Mouse (Mus musculus) induced T-regulatory cell, adult 2 months (primary cell): ENCODE results near the gene Mgat5.

Experiments
- DNase-seq: peaks from one replicate; pipeline ENCODE4 v3.0.0-alpha.2; 2012; ENCODE audit warnings: low read depth

Gene Mgat5

DNA sequence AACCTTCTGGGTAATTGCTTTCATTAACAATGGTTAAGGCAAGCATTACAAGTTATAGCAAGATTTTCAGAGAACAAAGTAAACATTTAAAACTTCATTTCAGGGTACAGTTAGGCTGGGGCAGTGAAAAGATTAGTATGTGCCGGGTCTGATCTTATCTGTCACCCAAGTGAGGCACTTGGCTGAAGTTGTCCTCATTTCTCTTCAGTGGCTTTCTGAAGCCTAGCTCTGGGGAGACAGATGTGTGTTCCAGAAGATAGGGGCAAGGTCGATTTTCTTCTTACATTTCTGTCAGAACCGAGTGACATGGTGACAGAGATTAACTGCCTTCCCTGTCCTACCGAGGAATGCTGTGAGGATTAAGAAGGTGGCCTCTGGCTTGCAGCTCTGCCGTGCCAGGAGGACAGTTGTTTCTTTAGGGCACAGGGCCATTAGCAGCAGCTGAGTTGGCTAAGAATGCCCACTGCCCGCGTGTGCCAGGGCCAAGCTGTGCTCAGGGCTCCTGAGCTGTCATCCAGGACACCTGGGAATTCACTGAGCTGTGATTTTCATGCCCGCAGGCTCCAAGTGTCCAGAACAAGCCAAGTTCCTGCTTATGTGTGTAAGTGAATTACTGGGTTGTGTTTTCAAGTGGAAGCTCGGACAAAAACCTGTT, 134.1 kb downstream of the Mgat5 start:
- DNase-seq = no peak

DNA sequence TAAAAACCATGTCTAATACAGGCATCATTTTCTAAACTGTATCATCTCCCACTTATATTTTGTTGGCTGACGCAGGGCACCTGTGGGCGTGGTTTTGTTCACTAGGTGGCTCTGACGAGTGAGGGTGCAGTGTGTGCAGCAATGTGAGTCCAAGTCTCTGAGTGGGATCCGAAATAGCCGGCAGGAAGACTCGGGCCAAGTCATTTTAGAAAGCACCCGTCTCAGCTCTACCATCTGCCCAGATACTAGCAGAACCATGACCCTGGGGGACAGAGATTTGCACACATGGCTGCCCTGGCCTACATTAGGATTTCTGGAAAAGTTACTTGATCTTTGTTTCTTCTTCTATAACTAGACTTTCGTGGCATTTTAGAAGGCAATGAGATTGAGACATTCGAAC, 135.5 kb downstream of the Mgat5 start:
- DNase-seq = no peak

DNA sequence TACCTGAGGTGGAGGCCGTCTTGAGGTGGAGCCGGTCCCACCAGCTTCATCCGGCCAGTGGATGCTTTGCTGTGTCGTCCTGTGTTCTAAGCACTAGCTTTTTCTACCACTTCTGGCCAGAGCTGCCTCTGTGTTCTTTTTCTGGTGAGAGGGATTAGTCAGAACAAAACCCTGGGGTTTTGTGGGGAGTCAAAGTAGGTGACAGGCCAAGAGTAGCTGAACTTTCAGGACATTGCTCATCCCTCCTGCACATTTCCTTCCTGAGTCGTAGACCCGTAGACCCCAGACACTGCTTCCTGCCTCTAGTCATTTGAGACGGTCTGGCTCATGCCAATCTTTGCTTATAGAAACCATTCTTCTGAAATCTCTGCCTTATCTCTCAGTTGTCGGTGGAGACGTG, 140.1 kb downstream of the Mgat5 start:
- DNase-seq = peak; percentile 76

DNA sequence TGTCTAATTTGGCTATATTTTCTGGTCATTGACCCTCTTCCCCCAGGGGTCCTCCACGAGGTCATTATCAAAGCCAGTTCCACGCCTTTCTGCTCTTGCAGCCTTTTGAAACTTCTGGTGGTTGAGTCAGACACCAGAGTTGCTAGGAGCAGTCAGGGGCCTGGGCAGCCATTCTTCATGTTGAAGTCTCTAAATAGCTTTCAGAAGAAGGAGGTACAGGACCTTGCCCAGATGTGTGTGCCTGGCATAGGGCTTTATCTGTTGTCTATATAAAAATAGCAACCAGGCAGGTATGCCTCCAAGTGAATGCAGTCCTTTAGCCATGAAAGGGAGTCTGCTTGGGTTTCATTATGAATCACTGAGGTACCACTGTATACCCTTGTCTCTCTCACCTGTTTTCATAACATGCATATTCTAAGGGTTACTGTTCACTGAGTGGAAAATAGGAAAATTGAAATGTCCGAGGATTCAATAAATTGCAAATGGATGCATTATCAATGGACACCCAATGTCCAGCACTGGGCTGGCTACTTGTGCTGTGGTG, 141.9 kb downstream of the Mgat5 start:
- no peak for DNase-seq

DNA sequence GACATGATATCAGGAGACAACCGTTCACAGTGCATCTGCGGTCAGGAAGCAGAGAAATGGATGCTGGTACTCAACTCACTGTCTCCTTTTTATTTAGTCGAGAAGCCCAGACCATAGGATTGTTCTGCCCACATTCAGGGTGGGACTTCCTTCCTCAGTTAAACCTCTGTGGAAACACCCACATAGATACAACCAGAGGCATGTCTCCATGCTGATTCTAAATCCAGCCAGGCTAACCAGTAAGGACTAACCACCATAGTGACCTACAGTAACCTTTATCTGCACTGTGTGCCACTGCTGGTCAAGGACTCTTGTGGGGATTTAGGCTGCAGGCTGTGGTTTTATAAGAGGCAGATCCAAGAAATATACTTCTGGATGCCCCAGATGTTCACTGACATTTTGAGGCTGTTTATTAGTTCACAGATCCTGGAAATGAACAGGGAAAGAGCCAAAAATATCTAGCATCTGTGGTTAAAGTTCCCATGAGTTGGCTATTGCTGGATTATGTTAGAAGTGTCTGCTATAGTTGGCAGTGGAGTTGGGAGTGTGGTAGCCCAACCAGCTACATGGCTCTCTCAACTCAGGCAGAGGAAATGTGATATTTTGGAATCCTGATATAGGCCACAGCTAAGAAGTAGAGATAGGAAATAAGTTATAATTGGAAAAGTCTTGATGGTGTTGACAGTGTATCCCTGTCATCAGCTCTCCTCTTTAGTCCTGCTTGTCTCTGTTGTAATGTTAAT, 143.2 kb downstream of the Mgat5 start:
- DNase-seq = no peak

DNA sequence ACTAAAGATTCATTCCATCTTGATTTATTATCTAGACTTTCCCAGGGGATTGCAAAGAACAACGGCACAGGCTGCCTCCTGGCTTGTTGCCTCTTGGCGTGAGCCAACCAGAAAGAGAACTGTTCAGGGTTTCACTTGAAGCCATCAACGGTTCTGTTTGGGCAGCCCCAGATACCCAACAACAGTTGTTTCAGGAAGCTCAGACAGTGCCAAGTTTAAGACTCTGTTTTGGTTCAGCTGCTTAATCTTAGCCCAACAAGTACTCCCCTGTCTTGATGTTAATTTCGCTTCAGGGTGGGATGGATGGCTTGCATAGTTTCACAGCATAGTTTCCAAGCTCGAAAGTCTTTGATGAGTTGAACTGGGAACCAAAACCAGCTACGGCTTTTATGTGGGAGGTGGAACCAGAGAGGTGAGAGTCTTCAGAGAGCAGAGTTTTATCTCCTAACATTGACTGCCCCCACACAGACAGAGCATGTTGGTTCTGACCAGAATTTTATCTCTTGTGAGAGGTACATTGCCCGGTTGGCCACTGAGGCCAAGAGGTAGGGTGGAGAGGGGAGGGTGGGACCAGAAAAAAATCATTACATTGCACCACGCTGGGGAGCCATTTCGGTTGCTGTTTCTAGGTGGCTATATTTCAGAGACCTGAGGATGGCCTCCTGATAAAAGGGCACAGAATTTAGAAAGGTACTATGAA, 144.0 kb downstream of the Mgat5 start:
- peak; percentile 45 for DNase-seq

DNA sequence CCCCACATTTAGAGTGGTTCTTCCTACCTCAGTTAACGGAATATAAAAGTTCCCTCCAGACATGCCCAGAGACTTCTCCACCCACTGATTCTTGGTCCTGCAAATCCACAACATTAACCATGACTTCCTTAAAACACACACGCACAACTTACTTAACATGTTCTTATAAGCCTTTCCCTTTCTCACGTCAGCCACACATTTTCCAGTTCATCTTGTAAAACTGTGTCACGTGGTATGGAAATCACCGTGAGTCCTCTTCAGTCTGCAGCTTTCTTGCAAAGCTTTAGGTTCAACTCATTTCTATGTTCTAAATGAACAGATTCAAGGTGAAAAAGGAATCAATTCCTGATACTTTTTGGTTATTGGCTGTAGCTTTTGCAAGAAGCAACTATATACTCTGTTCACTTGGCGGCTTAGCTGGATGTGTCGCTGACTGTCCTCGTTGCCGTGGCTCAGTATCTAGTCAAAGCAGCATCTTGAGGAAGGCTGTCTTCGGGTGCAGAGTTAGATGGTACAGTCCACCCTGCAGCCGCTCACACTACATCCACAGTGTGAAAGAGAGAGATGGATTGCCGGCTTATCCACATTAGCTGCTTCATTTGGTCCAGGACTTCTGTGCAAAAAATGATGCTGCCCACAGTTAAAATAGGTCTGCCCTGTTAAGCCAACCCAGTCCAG, 146.7 kb downstream of the Mgat5 start:
- DNase-seq = no peak

DNA sequence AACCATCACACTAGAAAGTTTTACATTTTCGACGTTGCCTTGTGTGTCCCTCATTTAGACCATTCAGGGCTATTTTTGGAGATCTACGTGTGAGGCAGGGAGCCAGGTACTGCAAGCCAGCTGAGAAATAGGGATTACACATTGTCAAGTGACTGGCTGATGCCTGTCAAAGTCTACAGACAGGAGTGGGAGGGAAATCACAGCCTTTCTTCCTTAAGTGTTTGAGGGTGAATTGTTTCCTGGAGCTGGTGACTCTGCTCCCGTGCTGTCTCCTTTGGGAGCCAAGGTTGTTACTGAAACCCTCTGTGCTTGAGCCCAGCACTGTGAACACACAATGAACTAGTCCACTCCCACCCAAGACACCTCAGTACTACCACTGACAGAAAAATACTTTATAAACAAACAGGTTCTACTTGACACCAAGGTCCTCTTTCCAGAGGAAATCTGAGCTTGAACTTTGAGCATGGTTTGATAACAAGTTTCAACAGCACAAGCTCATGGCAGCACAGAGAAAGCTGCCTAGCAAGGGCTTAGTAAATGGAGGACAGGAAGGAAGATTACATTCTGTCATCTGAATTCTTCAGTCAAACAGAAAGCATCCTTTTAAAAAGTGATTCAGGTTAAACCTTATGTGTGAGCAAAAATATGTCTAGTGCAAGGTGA, 147.4 kb downstream of the Mgat5 start:
- no peak for DNase-seq

DNA sequence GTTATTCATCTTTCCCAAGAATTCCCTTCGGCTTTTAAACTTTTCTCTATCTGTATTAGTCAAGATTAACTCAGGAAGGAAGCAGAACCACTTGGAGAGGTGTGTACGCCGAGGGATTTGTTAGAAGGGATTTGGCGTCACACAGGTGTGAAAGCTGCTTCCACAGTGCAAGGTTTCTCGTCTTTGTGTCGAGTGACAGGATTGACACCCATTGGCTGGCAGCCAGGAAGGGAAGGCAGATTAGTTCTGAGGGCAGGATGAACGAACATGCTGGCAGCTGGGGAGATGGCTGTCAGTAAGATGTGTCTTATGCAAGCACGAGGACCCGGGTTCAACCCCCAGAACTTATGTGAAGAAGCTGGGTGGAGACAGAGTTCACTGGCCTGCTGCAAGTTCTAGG, 148.6 kb downstream of the Mgat5 start:
- DNase-seq = no peak

DNA sequence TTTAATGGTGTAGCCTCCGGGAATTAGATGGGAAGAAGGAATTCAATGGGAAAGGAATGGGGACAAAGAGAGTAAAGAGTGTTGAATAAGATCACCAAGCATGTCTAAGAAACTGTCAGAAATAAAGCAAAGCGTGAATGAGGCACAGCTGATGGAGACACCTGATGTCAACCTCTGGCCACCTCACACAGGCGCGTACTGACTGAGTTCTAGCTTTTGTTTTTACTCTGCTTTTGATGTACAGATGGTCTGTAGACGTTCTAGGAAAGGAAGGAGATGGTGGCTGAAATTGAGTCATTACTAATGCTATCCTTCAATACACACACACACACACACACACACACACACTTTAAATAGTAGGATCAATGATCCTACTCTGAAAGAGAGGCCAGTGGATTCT, 149.3 kb downstream of the Mgat5 start:
- DNase-seq = no peak

DNA sequence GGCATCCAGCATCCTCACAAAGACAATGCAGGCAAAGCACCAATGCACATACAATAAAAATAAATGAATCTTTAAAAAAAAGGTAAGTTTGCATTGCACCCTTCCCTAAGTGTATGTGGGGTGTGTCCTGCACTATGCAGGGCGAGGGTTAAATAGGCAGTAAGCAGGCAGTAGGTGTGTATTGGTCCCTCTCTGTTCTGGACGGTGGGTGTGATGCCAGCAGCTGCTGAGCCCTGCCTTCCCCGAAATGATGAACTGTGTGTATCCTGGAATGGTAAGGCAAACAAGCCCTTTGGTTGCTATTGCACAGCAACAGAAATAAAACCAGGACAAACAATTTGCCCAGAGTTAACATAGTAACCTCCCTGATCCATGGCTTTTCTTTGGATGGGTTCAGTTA, 150.2 kb downstream of the Mgat5 start:
- no peak for DNase-seq

DNA sequence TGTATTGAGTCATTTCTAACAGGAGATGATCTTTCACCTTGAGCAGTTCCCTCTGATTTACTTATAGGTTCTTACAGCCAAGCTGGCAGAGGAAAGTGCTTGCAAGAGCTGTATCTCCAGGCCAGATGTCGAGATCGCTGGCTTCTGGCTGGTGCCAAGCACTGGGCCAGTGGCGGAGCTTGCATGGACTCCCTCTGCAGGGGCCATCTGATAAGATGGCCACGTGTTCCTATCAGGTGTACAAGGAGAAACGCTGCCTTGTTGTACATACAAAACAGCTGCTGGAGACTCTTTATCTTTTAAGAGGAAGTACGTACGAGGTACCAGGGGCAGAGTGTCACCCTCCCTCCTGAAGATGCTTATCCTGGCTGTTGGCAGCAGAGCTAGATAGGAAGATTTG, 158.8 kb downstream of the Mgat5 start:
- DNase-seq = no peak

DNA sequence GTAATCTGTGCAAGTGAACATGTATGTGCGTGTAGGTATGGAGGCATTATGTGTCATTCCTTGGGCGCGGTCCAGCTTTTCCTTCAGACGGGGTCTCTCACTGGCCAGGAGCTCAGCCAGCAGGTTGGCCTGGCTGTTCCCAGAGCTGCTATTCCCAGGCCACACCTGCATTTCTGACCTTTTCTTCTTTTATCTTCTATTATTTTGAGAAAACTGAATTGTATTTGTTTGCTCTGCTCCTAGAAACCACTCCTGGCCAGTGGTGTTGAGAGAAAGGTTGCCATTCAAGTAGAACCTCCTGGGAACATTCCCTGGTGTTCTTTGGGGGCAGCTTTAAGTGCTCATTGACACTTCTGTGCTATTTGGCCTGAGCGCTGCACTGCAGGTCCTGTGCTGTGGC, 160.9 kb downstream of the Mgat5 start:
- no peak for DNase-seq

DNA sequence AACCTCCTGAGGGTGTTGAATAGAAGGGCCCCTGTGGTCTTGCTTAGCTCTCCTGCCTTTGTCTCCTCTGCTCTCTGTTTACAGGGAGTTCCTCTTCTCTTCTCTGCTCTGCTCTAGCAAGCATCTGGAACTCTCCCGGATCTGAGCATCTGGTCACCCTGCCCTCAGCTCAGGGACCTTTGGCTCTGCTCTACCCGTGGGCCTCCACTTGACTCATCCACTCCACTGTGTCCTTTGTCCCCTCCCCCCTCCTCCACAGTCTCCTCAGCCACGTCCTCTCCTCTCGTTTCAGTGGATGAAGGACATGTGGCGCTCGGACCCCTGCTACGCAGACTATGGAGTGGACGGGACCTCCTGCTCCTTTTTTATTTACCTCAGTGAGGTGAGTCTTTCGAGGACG, 161.3 kb downstream of the Mgat5 start:
- DNase-seq = no peak

DNA sequence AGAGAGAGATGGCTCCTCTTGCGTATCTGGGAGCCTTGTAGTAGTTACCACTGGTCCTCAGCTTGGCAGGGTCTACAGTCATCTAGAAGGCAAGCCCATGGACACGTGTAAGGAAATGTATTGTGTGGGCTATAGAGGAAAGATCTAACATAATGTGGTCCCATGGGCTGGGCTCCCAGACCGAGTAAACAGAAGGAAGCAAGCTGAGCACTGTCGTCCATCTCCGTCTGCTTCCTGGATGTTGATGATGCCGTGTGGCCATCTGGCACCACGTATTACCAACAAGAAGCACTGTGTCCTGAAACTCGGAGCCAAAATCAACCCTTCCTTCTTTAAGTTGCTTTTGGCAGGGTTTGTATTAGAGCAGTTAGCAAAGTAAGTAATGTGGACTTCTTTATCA, 163.7 kb downstream of the Mgat5 start:
- DNase-seq = no peak

DNA sequence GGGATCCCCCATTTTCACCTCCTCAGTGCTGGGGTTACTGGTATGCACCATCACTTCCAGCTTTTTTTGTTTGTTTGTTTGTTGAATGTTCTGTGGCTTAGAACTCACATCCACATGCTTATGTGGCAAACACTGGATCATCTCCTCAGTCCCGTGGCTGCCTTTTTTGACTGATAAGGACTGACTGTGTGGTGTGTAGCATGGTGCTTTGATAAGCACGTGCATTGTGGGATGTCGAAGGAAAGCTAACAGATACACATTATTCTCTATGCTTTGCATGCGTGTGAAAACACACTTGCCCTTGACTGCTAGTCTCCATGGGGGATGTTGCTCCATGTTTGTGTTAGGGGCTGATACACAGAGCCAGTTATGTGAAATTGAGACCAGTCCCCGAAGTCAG, 164.7 kb downstream of the Mgat5 start:
- no peak for DNase-seq

DNA sequence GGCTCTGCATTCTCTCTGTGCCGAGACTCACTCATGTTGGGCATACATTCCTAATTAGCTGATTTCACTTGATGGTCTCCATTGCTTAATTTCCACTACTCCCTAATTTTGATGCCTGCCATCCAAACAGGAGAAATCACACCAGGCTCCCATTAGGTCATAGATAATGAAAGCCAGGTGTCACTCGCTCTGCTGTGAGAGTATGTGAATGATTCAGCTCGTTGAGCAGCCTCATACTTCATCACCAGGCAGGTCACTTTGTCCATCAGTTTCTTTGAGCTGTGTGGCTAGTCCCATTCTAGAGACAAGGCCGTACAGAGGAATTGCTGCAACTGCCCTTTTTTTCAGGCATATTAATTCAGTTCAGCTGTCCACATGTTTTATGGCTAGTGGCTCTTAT, 167.3 kb downstream of the Mgat5 start:
- DNase-seq = no peak

DNA sequence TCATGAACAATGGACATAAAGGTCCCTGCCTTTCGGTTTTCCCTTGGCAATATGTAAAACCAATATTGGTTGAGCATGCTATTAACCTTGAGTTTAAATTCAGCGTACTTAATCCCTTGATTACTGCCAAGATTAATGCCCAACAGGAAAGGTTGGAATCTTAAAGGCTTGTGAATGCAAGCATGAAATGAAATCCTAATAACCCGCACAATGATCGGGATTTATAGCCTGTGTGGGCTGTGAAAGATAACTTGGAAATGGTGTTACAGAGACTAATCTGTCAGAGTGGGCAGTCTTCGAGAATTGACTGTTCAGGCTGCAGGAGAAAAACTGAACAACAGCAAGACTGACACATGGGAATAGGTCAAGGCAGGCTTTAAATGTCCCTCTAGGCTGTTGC, 168.7 kb downstream of the Mgat5 start:
- DNase-seq = no peak

DNA sequence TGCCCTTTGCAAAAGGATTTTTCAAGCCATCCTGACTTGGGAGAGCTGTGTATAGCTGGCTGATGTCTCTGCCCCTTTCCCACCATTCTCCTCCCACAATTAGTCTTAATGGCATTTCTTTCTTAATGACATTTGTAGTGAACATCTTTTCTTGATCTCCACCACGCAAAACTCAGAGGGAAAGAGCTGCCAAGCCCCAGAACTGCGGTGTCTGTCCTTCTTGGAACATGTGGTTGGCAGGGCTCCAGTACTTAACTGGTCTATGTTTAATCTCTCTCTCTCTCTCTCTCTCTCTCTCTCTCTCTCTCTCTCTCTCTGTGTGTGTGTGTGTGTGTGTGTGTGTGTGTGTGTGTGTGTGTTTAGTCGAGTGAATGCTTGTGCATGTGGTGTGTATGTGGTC, 169.3 kb downstream of the Mgat5 start:
- no peak for DNase-seq

DNA sequence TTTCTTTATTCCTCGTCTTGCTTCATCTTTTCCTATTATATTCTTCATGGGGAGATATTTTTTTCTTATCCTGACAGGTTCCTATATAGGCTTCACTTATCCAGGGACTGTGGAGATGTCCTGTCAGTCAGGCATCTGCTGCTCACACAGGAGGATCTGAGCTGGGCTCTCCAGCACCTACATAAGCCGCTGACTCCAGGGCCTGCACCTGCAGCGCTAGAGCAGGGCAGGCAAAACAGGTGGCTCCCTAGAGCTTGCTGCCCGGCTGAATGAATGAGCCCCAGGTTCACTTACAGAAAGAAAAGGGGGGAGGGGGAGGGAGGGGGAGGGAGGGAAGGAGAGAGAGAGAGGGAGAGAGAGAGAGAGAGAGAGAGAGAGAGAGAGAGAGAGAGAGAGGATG, 175.3 kb downstream of the Mgat5 start:
- DNase-seq = no peak

DNA sequence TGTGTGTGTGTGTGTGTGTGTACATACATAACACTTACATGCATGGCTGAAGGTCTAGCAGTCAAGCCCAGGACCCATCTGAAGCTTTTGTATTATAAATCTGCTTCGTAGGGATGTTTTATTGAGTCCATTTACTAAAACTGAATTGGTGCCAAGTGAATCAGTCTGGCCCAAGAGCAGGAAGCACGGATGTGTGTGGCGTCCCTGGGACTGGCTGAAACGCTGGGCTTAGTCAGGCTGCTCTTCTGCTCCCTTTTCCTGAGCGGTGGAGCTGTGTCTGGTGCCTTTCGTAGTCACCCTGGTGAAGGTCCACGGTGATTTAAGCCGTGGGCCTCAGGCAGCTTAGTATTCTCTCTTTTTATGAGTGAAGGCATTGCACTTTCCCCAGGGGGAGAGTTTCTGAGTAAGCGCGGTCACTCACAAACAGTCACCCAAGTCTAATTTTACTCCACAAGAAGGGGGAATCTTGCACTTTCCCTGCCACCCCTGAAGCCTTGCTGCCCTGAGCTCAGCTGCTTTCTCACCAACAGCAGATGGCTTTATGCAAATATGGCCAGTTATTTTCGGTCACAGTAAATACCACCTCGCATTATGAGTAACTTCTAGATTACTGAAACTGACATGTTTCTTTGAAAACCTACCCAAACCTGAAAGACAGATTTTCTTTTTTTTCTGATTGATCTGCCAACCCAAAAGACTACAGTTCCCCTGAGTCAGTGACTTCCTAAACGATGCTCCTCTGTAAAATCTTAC, 176.1 kb downstream of the Mgat5 start:
- peak; percentile 20 for DNase-seq
